Mouse (Mus musculus) brown adipose tissue, adult 24 weeks (tissue): Measurements from ENCODE around the gene Ccm2l. TPM values are rescaled to one million over a fixed set of nuclear protein-coding genes. Genes with fewer than 3 reads are reported as not detected.

Source experiments
- H3K27ac ChIP-seq: fragments of 200-500 bp; replicated peaks from 2 replicates; pipeline ENCODE4 v1.5.1; 2012; ENCODE audit warnings: low read depth, mild to moderate bottlenecking, low read length
- H3K4me1 ChIP-seq: fragments of 200-500 bp; 2 replicates; pipeline ENCODE4 v1.6.1; 2012; ENCODE audit warnings: low read length, mixed read lengths; ENCODE audit not compliant: control insufficient read depth, insufficient read depth, insufficient read length
- H3K4me3 ChIP-seq: fragments of 200-500 bp; 2 replicates; pipeline ENCODE4 v1.5.1; 2012; ENCODE audit warnings: low read depth, mild to moderate bottlenecking, low read length, moderate library complexity; ENCODE audit not compliant: insufficient read depth
- polyA plus RNA-seq: library from polyadenylated mRNA; stranded (reverse); fragments of >200 nt; gene quantifications from 2 replicates; pipeline ENCODE4 v1.2.4, GENCODE M21; 2012; ENCODE audit not compliant: missing spikeins, insufficient read depth, insufficient read length

The Ccm2l gene
- 4.0 and 4.5 TPM in 2 replicates for polyA plus RNA-seq

GRCm38 (mm10) chr2:153065747-153066508 is at the start of gene Ccm2l:
TSS of gene Ccm2l (plus strand) at chr2:153065955.
- H3K27ac ChIP-seq: peak within 1 kb of the TSS; percentile 99
- H3K4me1 ChIP-seq: 0 out of 2 replicates have a peak, but pooled peaks cover 6% of the 10 kb centered on the region
- H3K4me3 ChIP-seq: peak within 1 kb of the TSS; percentile 62

GRCm38 (mm10) chr2:153016786-153017185 is 49.0 kb upstream of the Ccm2l start:
- Histone ChIP-seq H3K27ac (no peak overlapping the region), H3K4me1 (no peaks in the 10 kb centered on the region), H3K4me3 (no peak overlapping the region)

GRCm38 (mm10) chr2:153019355-153019754 is 46.4 kb upstream of the Ccm2l start:
- no peaks in the 10 kb centered on the region for H3K4me1 ChIP-seq
- H3K4me3 ChIP-seq: no peak overlapping the region
- no peak overlapping the region for H3K27ac ChIP-seq

- Histone ChIP-seq H3K4me3 (no peak overlapping the region), H3K4me1 (no peaks in the 10 kb centered on the region), H3K27ac (no peak overlapping the region)
Observed at GRCm38 (mm10) chr2:153021163-153021562, 44.6 kb upstream of the Ccm2l start.

GRCm38 (mm10) chr2:153022855-153023254 is 42.9 kb upstream of the Ccm2l start:
- Histone ChIP-seq H3K4me1 (no peaks in the 10 kb centered on the region), H3K4me3 (no peak overlapping the region), H3K27ac (no peak overlapping the region)

GRCm38 (mm10) chr2:153026052-153026451 is 39.7 kb upstream of the Ccm2l start:
- no peak overlapping the region for H3K27ac ChIP-seq
- H3K4me3 ChIP-seq: no peak overlapping the region
- no peaks in the 10 kb centered on the region for H3K4me1 ChIP-seq

GRCm38 (mm10) chr2:153027501-153027900 is 38.3 kb upstream of the Ccm2l start:
- no peak overlapping the region for H3K4me3 ChIP-seq
- H3K4me1 ChIP-seq: no peaks in the 10 kb centered on the region
- no peak overlapping the region for H3K27ac ChIP-seq

- Histone ChIP-seq H3K4me1 (no peaks in the 10 kb centered on the region), H3K4me3 (no peak overlapping the region), H3K27ac (no peak overlapping the region)
Observed at GRCm38 (mm10) chr2:153030422-153030821, 35.3 kb upstream of the Ccm2l start.

- no peak within 1 kb of the TSS for H3K27ac ChIP-seq
- H3K4me3 ChIP-seq: no peak within 1 kb of the TSS
- H3K4me1 ChIP-seq: no peaks in the 10 kb centered on the region
Observed at GRCm38 (mm10) chr2:153031126-153032082, 34.4 kb upstream of the Ccm2l start, which contains the start of gene Xkr7. TSS of gene Xkr7 (plus strand) at chr2:153031852.

GRCm38 (mm10) chr2:153032083-153032842 is 33.5 kb upstream of the Ccm2l start:
- Histone ChIP-seq H3K4me1 (no peaks in the 10 kb centered on the region), H3K4me3 (no peak overlapping the region)

GRCm38 (mm10) chr2:153032973-153033372 is 32.8 kb upstream of the Ccm2l start:
- no peaks in the 10 kb centered on the region for H3K4me1 ChIP-seq
- H3K4me3 ChIP-seq: no peak overlapping the region
- H3K27ac ChIP-seq: no peak overlapping the region

More at GRCm38 (mm10) chr2:153032083-153032842, 33.5 kb upstream of the Ccm2l start:
- no peak overlapping the region for H3K27ac ChIP-seq

GRCm38 (mm10) chr2:153033545-153034230 is 32.1 kb upstream of the Ccm2l start:
- Histone ChIP-seq H3K4me1 (no peaks in the 10 kb centered on the region), H3K4me3 (no peak overlapping the region), H3K27ac (no peak overlapping the region)

GRCm38 (mm10) chr2:153036690-153037089 is 29.1 kb upstream of the Ccm2l start:
- Histone ChIP-seq H3K4me1 (no peaks in the 10 kb centered on the region), H3K27ac (no peak overlapping the region), H3K4me3 (no peak overlapping the region)

GRCm38 (mm10) chr2:153043886-153044285 is 21.9 kb upstream of the Ccm2l start:
- no peaks in the 10 kb centered on the region for H3K4me1 ChIP-seq
- H3K4me3 ChIP-seq: no peak overlapping the region
- H3K27ac ChIP-seq: no peak overlapping the region
